Mouse (Mus musculus) kidney, embryonic 14.5 days (tissue): ENCODE results near the gene Tcf20. TPM values are rescaled to one million over a fixed set of nuclear protein-coding genes. Genes with fewer than 3 reads are reported as not detected.

Experiments used
- ATAC-seq: fragments of 200-750 bp; cut with Nextera tagmentation; 2 replicates; pipeline ENCODE4 v1.8.0; 2017; ENCODE audit warnings: moderate number of reproducible peaks, mild to moderate bottlenecking, moderate TSS enrichment, moderate library complexity; ENCODE audit not compliant: low FRiP score, low TSS enrichment
- H3K27ac ChIP-seq: fragments of 300-500 bp; sonication (generic); 2 replicates; pipeline ENCODE4 v1.5.1; 2014; ENCODE audit warnings: low read depth, mild to moderate bottlenecking, low read length, moderate library complexity, mixed read lengths
- H3K27me3 ChIP-seq: fragments of 300-500 bp; sonication (generic); 2 replicates; pipeline ENCODE4 v1.6.1; 2014; ENCODE audit warnings: mild to moderate bottlenecking, low read length; ENCODE audit not compliant: control insufficient read depth, insufficient read depth
- H3K36me3 ChIP-seq: fragments of 300-500 bp; sonication (generic); 2 replicates; pipeline ENCODE4 v1.6.1; 2014; ENCODE audit warnings: low read length, mixed read lengths; ENCODE audit not compliant: control insufficient read depth, insufficient read depth
- H3K4me1 ChIP-seq: fragments of 300-500 bp; sonication (generic); 2 replicates; pipeline ENCODE4 v1.6.1; 2014; ENCODE audit warnings: low read length, mixed read lengths; ENCODE audit not compliant: control insufficient read depth, insufficient read depth
- H3K4me2 ChIP-seq: fragments of 300-500 bp; sonication (generic); replicated peaks from 2 replicates; pipeline ENCODE4 v1.6.1; 2014; ENCODE audit warnings: low read depth, mild to moderate bottlenecking, low read length
- H3K4me3 ChIP-seq: fragments of 300-500 bp; sonication (generic); 2 replicates; pipeline ENCODE4 v1.5.1; 2014; ENCODE audit warnings: mild to moderate bottlenecking, low read length
- H3K9ac ChIP-seq: fragments of 300-500 bp; sonication (generic); 2 replicates; pipeline ENCODE4 v1.6.1; 2014; ENCODE audit warnings: low read depth, mild to moderate bottlenecking, low read length, moderate library complexity
- H3K9me3 ChIP-seq: fragments of 300-500 bp; sonication (generic); 2 replicates; pipeline ENCODE4 v1.6.1; 2016; ENCODE audit warnings: low read length; ENCODE audit not compliant: control insufficient read depth
- WGBS: fragments of 180-500 bp; shearing (Covaris S2); extraction: QIAGEN DNeasy Blood & Tissue Kit; methylation state at CpG from one replicate; pipeline ENCODE4 v1.1.7; 2014; 5-methylcytosine and 5-hydroxymethylcytosine counted together
- polyA plus RNA-seq: library from polyadenylated mRNA; unstranded; fragments of >200 nt; fragmentation: Nextera tagmentation; extraction: Ambion mirVana; gene quantifications from 2 replicates; pipeline ENCODE4 v1.2.1, GENCODE M21; 2014

Tcf20 gene
- polyA plus RNA-seq, 1 experiment from 2014 or later = 11.6 TPM

DNA sequence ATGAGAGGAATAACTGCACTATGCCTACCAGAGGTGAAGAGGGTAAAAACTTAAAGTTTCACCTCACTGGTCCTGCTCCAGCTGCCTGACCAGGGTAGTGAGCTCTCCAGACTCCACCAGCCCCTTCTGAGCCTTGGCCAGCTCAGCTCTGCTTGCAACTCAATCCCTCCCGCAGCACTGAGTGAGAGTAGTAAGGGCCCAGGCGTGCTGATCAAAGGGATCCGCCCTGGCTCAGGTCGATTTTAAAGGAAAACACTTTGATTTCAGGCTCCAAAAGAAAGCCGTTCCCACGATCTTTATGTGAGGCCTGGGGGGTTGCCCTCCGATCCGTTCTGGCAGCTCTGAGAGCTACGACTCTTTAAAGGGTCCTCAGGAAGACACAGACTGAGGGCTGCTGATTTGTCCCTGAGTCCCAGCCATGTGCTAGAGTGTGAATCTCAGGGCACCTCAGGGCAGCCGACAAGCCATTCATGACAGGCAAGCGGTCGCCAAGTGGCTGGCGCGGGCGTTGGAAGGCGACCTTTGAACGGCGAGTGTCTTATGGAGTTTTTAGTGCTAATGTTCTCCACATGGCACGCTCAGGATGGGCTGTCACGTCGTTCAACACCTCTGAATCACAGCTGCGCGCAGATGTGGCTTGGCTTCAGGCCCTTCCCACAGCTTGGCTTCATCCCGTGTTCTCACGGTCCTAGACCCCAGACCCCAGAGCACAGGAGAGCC is 37.5 kb upstream of the Tcf20 start:
- Histone ChIP-seq H3K27ac (0 out of 2 replicates have a peak overlapping the region, but pooled peaks have one; percentile 47), H3K4me2 (peak overlapping the region; percentile 21; the same call in 1 of the 2 replicates), H3K4me1 (peaks cover 27% of the 10 kb centered on the region), H3K4me3 (no peak overlapping the region), H3K27me3 (no peaks in the 10 kb centered on the region; the same call in 1 of the 2 replicates), H3K9ac (0 out of 2 replicates have a peak overlapping the region, but pooled peaks have one; percentile 28), H3K36me3 (no peaks in the 10 kb centered on the region), H3K9me3 (no peaks in the 10 kb centered on the region)
- peak; percentile 81 for ATAC-seq
- 7% methylated on average over 25 of the region's 25 CpGs for WGBS

DNA sequence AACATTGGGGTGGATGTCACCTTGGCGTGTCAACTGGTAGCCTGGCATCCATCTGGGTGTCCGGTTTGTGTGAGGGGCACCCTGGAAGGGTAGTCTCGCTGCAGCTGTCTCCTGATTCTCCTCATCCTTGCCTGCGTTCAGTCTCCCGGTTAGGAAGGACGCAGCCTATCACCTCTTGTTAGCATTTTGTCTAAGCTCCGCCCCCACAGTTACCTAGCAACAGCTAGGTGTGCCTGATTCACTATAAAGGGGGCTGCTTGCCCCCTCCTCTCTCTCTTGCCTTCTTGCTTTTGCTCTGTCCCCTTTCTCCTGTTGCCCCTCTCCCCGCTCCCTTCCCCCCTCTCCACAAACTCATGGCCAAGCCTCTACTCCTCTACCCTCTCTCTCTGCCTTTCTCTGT is 35.3 kb upstream of the Tcf20 start:
- Histone ChIP-seq H3K9ac (no peak overlapping the region), H3K27me3 (no peaks in the 10 kb centered on the region; the same call in 1 of the 2 replicates), H3K9me3 (no peaks in the 10 kb centered on the region), H3K4me1 (peaks cover 31% of the 10 kb centered on the region), H3K4me2 (no peak overlapping the region), H3K27ac (no peak overlapping the region), H3K36me3 (no peaks in the 10 kb centered on the region), H3K4me3 (no peak overlapping the region)
- 33% methylated on average over 8 of the region's 8 CpGs for WGBS
- no peak for ATAC-seq

DNA sequence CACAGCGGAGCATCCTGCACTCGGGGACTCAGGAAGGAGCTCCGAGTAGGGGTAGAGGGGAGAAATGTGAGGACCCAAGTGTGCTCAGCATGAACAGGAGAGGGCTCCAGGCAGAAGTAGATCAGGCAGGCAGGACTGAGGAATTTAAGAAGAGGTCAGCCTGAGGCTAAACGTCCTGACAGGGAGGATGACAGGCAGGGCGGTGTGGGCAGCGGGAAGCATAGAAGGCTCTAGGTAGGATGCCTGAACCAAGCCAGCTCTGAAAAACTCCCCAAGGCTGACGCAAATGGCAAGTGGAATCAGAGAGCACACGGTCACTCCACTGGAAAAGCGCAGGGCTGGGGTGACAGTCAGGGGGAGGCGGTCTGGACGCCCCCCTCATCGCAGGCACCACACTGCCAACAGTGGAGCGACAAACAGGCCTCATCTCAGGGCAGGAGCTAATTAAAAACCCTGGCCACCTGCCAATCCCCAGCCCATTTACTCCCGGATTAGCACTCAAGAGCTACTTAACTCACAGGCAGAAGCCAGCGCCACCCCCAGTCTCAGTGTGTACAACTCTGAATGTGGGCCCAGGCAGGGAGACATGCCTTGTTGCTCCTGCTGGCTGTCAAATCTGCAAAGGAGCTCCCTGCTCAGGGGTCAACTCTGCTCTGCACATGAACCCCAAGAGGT is 23.5 kb upstream of the Tcf20 start:
- Histone ChIP-seq H3K9me3 (no peaks in the 10 kb centered on the region), H3K27ac (no peak overlapping the region; the same call in 1 of the 2 replicates), H3K4me2 (no peak overlapping the region), H3K36me3 (no peaks in the 10 kb centered on the region), H3K27me3 (0 out of 2 replicates have a peak, but pooled peaks cover 4% of the 10 kb centered on the region), H3K4me3 (no peak overlapping the region), H3K9ac (no peak overlapping the region), H3K4me1 (peaks cover 26% of the 10 kb centered on the region)
- peak; percentile 17; the same call in 1 of the 2 replicates for ATAC-seq
- 17% methylated on average over 15 of the region's 15 CpGs for WGBS

DNA sequence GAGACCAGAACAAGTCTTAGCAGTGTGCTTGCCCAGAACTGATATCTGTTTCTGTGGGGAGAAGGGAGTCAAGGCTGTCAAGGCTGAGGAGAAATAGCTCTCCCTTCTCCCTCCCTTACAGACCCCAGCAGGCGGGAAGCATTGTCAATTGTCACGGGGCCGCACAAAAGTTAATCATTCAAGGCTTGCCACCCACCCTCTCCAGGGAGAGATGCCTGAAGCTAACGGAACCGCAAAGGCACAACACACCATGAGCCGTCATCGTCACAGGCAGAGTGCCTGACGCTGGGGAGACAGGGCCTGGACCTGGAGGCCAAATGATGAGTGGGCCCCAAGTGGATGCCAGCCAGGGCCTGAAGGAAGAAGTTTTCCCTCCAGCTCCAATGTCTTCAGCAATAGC is 22.8 kb upstream of the Tcf20 start:
- no peak overlapping the region for H3K9ac ChIP-seq
- H3K36me3 ChIP-seq = no peaks in the 10 kb centered on the region
- no peaks in the 10 kb centered on the region for H3K9me3 ChIP-seq
- no peak overlapping the region for H3K4me2 ChIP-seq
- H3K27ac ChIP-seq = no peak overlapping the region
- no peak overlapping the region for H3K4me3 ChIP-seq
- WGBS = 5% methylated on average over 8 of the region's 8 CpGs
- 0 out of 2 replicates have a peak, but pooled peaks cover 4% of the 10 kb centered on the region for H3K27me3 ChIP-seq
- peaks cover 23% of the 10 kb centered on the region for H3K4me1 ChIP-seq
- no peak; the same call in 1 of the 2 replicates for ATAC-seq

DNA sequence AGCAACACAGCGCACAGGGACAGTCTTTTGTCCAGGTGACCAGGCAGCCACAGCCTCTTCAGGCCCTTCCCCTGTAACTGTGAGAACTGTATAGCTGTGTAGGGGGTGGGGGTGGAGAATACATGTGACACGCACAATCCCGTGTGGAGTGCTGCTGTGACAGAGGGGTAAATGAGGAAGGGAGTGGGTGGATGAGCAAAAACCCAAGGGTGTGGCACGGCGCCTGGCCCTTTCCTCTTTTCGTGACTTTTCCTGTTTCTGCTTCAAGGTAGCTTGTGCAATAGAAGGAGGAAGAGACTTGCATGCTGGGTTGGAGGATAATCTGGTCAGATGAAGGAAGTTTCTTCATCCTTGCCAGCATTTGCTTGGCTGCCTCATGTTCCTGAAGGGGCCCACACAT is 21.9 kb upstream of the Tcf20 start:
- H3K36me3 ChIP-seq = no peaks in the 10 kb centered on the region
- 87% methylated on average over 6 of the region's 6 CpGs for WGBS
- no peak overlapping the region for H3K27ac ChIP-seq
- ATAC-seq = no peak
- no peak overlapping the region for H3K9ac ChIP-seq
- peaks cover 23% of the 10 kb centered on the region for H3K4me1 ChIP-seq
- no peak overlapping the region for H3K4me2 ChIP-seq
- 0 out of 2 replicates have a peak, but pooled peaks cover 2% of the 10 kb centered on the region for H3K27me3 ChIP-seq
- H3K9me3 ChIP-seq = no peaks in the 10 kb centered on the region
- H3K4me3 ChIP-seq = no peak overlapping the region

DNA sequence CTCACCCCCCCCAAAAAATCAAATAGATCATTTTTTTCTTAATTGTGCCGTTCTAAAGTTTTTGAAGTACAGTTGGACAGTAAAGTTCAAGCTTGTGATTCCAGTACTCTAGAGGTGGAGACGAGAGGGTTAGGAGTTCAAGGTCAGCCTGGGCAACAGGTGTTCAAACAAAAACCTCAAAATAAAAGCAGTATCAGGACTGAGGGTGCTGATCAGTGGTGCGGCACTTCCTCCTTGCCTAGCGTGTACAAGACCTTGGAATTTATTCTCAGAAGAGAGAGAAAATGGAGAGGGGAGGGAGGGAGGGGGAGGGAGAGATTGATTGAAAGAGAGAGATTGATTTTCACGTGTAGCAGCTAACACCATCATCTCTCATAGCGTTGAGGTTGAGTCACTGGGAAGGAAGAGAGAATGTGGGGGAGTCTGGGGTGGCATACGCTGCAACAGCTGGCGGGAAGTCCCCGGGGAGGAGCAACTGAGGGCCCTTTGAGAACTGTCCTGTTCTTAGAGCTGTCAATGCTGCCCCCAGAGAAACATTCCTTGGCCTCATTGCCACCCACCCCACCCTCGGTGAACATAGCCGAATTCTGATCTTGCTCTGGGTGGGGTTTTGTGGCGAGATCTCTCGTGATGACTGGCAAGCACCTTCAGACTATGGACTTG is 21.2 kb upstream of the Tcf20 start:
- WGBS = 46% methylated on average over 13 of the region's 13 CpGs
- H3K9me3 ChIP-seq = no peaks in the 10 kb centered on the region
- H3K9ac ChIP-seq = no peak overlapping the region
- no peak overlapping the region for H3K4me3 ChIP-seq
- H3K4me1 ChIP-seq = peaks cover 23% of the 10 kb centered on the region
- H3K4me2 ChIP-seq = no peak overlapping the region
- ATAC-seq = no peak
- H3K27me3 ChIP-seq = no peaks in the 10 kb centered on the region
- no peak overlapping the region for H3K27ac ChIP-seq
- H3K36me3 ChIP-seq = no peaks in the 10 kb centered on the region

DNA sequence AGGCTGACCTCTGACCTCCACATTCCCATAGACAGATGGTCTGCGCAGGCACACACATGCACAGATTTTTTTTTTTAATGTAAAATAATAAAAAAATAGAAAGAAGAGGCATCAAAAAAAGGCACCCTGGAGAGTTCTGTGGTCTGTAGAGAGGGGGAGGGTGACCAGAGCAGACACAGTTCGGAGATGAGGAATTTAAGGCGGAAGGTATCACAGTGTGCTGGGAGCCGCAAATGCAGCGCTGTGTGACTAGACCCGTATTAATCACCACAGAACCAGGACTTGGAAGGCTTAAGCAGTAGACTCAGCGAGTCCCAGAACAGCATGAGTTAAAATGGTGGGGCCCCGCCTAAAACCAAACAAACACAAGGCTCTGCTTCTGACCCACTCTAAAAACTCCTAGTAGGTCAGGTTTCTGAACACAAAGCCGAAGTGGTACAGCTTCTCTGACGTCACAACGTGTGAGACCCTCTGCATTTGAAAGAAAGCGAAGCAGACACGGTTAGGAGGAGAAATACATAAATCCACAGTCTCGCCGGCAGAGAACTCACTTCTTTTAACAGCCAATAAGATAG is 19.8 kb upstream of the Tcf20 start:
- H3K27me3 ChIP-seq = no peaks in the 10 kb centered on the region
- WGBS = 28% methylated on average over 15 of the region's 15 CpGs
- H3K9ac ChIP-seq = no peak overlapping the region
- no peak overlapping the region for H3K27ac ChIP-seq
- ATAC-seq = peak; percentile 50; the same call in 1 of the 2 replicates
- no peak overlapping the region for H3K4me2 ChIP-seq
- H3K36me3 ChIP-seq = no peaks in the 10 kb centered on the region
- H3K4me3 ChIP-seq = no peak overlapping the region
- no peaks in the 10 kb centered on the region for H3K9me3 ChIP-seq
- peaks cover 23% of the 10 kb centered on the region for H3K4me1 ChIP-seq

DNA sequence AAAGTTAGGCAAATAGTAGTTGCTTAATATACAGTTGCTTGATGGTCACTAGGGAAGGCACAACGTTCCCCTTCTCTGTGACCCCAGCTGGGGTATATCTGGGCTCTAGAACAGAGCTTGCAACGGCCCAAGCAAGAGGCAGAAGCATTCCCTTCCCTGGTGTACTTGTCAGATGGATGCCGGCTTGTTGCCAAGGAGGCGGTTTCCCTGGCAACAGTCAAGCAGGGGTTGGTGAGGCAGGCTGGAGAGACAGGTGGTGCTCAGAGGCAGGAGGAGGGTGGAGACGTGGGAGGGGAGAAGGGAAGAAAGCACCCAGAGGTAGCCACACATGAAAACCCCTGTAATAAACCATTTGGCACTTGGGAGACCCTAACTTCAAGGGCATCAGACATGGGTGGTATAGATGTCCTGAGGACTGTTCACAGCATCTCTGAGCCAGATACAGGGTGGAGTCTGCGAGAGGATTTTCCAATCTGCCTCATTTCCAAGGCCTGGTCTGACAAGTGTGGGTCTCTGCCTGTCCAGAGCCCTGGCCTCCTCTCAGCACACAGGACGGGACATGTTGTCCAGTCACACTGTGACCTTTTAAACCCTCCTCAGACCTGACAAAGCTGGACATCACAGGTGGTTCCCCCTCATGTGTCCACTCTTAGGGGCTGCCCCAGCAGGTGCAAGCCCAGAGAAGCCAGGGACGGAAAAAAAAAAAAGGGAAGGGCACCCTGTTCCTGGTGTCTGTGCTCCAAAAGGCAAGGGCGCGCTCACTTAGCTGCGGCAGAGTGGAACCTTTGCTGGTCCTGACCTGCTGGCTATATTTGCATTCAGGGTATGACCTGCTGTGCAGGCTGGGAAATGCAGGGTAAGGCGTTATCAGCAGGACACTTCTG is 15.2 kb upstream of the Tcf20 start:
- ATAC-seq = no peak
- Histone ChIP-seq H3K4me2 (no peak overlapping the region), H3K4me1 (peaks cover 7% of the 10 kb centered on the region; the same call in 1 of the 2 replicates), H3K9ac (no peak overlapping the region), H3K36me3 (no peaks in the 10 kb centered on the region), H3K4me3 (no peak overlapping the region), H3K27ac (no peak overlapping the region), H3K9me3 (no peaks in the 10 kb centered on the region; the same call in 1 of the 2 replicates), H3K27me3 (no peaks in the 10 kb centered on the region)
- 51% methylated on average over 12 of the region's 12 CpGs for WGBS
